Mouse (Mus musculus): ENCODE data around the gene Gm6526. TPM values are rescaled to one million over a fixed set of nuclear protein-coding genes. Genes with fewer than 3 reads are reported as not detected.

Gm6526 gene
- not detected in 2 replicates for polyA plus RNA-seq (2015; fragmentation: Nextera tagmentation; extraction: Ambion mirVana)

DNA sequence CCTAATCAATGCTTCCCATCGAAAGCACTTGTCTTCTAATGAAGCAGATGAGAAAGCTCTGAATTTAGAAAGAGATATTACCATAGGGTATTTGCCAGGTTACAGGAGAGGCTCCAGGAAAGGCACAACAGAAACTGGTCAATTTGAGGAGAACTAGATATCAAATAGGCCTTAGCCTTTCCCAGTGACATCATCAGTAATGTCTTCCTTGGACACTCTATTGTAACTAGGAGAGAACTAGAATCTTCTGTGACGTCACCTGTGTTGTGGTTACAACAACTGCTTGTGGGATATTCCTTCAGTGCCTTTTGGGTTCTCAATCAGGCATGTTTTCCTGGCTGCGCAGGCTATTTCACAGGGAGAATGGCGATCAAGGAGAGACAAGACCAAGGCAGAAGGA is at the start of gene Gm6526:
TSS of gene Gm6526 (plus strand) at position 301 of the 400 bp plus-strand sequence.

DNA sequence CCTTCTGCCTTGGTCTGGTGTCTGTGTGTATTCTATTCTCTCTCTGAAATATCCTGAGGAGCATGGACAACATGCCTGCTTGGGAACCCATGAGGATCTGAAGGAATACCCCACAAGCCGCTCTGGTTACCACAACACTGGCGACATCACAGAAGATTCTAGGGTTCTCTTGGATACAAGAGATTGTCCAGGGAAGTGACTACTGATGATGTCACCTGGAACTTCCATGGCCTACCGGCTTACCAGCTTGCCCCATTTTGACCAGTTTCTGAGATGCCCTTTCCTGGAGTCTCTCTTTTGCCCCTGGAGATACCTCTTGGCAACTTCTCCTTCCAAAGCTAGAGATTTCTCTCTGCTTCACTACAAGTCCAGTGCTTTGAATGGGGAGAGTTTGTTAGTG is 20.3 kb upstream of the Gm6526 start, which contains the start of gene Gm16506:
TSS of gene Gm16506 (minus strand) at position 101 of the 400 bp plus-strand sequence.

DNA sequence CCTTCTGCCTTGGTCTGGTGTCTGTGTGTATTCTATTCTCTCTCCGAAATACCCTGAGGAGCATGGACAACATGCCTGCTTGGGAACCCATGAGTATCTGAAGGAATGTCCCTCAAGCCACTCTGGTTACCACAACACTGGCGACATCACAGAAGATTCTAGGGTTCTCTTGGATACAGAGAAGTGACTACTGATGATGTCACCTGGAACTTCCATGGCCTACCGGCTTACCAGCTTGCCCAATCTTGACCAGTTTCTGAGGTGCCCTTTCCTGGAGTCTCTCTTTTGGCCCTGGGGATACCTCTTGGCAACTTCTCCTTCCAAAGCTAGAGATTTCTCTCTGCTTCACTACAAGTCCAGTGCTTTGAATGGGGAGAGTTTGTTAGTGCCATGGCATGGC is 37.0 kb downstream of the Gm6526 start, which contains the start of gene Gm8180:
TSS of gene Gm8180 (minus strand) at position 101 of the 400 bp plus-strand sequence.

Other genes starting within 250 kb of the Gm6526 start
- not detected in 2 replicates for gene Gm5799, start 204.3 kb upstream of the Gm6526 start, polyA plus RNA-seq (2015; fragmentation: Nextera tagmentation; extraction: Ambion mirVana)
- gene Gm17654, start 168.7 kb upstream of the Gm6526 start, polyA plus RNA-seq (2015; fragmentation: Nextera tagmentation; extraction: Ambion mirVana): not detected in 2 replicates
- gene Gm10375, start 139.9 kb upstream of the Gm6526 start, polyA plus RNA-seq (2015; fragmentation: Nextera tagmentation; extraction: Ambion mirVana): not detected in 2 replicates
- gene Gm8165, start 70.7 kb upstream of the Gm6526 start, polyA plus RNA-seq (2015; fragmentation: Nextera tagmentation; extraction: Ambion mirVana): not detected in 2 replicates
- 0.81 and 1.1 TPM in 2 replicates for gene Gm7324, start 50.0 kb upstream of the Gm6526 start, polyA plus RNA-seq (2015; fragmentation: Nextera tagmentation; extraction: Ambion mirVana)
- not detected in 2 replicates for gene Gm16506, start 20.4 kb upstream of the Gm6526 start, polyA plus RNA-seq (2015; fragmentation: Nextera tagmentation; extraction: Ambion mirVana)
- not detected in 2 replicates for gene Gm8180, start 36.9 kb downstream of the Gm6526 start, polyA plus RNA-seq (2015; fragmentation: Nextera tagmentation; extraction: Ambion mirVana)
- 0.46 and 0.82 TPM in 2 replicates for gene Ear1, start 127.7 kb downstream of the Gm6526 start, polyA plus RNA-seq (2015; fragmentation: Nextera tagmentation; extraction: Ambion mirVana)
- gene Ear10, start 175.7 kb downstream of the Gm6526 start, polyA plus RNA-seq (2015; fragmentation: Nextera tagmentation; extraction: Ambion mirVana): not detected in 2 replicates
- 8.4 and 10.0 TPM in 2 replicates for gene Gm8113, start 177.5 kb downstream of the Gm6526 start, polyA plus RNA-seq (2015; fragmentation: Nextera tagmentation; extraction: Ambion mirVana)
- not detected in 2 replicates for gene Ang5, start 209.2 kb downstream of the Gm6526 start, polyA plus RNA-seq (2015; fragmentation: Nextera tagmentation; extraction: Ambion mirVana)

All from spleen, postnatal 0 days (tissue).